Mouse (Mus musculus): ENCODE data around the gene Gpr119. TPM values are rescaled to one million over a fixed set of nuclear protein-coding genes. Genes with fewer than 3 reads are reported as not detected.

The Gpr119 gene
- polyA plus RNA-seq (2017; shearing (Covaris generic)) = not detected

DNA sequence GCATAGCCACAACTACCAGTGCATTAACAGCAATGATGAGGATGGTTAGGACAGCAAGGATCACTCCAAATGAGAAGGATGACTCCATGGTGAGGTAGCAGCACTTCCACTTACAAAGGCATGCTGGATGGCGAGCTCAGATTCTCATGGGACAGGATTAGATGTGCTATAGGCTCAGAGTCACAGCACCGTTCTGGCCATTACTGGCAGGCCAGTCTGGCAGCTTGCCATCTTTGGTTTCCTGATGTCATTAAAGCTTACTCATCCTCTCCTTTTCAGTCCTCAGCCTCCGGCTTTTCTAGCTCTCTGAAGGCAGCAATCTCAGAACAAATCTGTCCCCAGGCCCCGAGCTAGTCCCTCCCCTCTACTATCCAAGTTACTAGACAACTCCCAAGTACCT is at the start of gene Gpr119:
Gene Gpr119 (minus strand): TSS at position 308 of the 400 bp plus-strand sequence.

GRCm38 (mm10) chrX:48694864-48695371 is 20.6 kb upstream of the Gpr119 start, which contains the start of gene Rbmx2:
Gene Rbmx2, plus strand, starts transcription at chrX:48695004.

DNA sequence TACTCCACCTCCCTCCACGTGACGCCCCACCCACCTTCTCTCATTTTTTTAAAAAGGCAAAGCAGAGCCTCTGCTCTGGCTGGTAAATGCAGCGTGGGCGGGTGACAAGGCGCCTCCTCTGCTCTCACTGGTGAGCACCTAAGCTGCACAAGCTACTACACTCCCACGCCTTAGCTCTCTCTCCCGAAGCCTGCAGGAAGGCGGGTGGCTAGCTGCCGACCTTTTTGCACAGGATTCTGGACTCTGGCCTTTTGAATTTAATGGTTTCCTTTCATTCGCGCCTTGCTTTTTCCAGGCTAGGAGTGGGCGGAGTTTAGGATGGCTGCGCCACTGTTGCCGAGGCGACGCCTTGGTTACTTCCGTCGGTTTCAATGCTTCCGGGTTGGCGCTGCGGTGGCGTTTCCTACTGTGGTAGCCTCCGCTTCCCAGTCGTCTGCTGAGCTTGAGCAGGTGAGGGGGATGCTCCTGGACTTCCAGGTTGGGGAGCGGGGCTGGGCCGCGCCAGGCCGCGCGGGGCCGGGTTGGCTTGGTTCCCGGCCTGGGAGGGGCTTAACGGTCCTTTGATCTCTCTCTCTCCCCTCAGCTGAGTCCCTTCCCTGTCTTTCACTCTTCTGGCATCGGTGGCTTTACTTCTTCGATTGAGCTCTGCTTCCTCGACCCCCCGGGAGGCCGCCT is 50.8 kb downstream of the Gpr119 start, which contains the start of gene Slc25a14:
Gene Slc25a14 (plus strand): TSS at position 35 of the 675 bp plus-strand sequence.

Other genes with a start within 250 kb of the Gpr119 start
- gene Elf4, start 211.3 kb downstream of the Gpr119 start, polyA plus RNA-seq (2017; shearing (Covaris generic)) = 22.2 TPM
- 56.1 TPM for gene Aifm1, start 160.9 kb downstream of the Gpr119 start, polyA plus RNA-seq (2017; shearing (Covaris generic))
- gene Rab33a, start 155.2 kb downstream of the Gpr119 start, polyA plus RNA-seq (2017; shearing (Covaris generic)) = 1.2 TPM
- gene Zfp280c, start 80.0 kb downstream of the Gpr119 start, polyA plus RNA-seq (2017; shearing (Covaris generic)) = 17.2 TPM
- 12.6 TPM for gene Slc25a14, start 51.1 kb downstream of the Gpr119 start, polyA plus RNA-seq (2017; shearing (Covaris generic))
- gene Rbmx2, start 20.5 kb upstream of the Gpr119 start, polyA plus RNA-seq (2017; shearing (Covaris generic)) = 24.5 TPM
- gene Gm595, start 203.2 kb upstream of the Gpr119 start, polyA plus RNA-seq (2017; shearing (Covaris generic)) = not detected

All from CD4-positive, CD25-positive, alpha-beta regulatory T cell, adult 9 weeks (primary cell).